In genomic region chr19:56030401-56030925, GRCm38 (mm10) we compare ENCODE assay signal across 13 mouse cellular contexts.
A peak's percentile ranks its signal among the peaks of the same experiment; 100 is the strongest.
DNase-seq lines count a peak whose midpoint lies in the region; ATAC-seq lines count a peak whose summit lies in the region.
"Had no signal": no experiment of that assay in that cellular context is flagged by ENCODE, and none has a peak within 500 bp of the region (broad histone marks: within the 10 kb centered on the region; RNA-seq: fewer than 3 reads in every experiment).

No protein-coding gene starts in this region.

- no peak overlapping the region for H3K9ac ChIP-seq in embryonic facial prominence, embryonic 15.5 days
- H3K9ac ChIP-seq in limb, embryonic 13.5 days, result no peak overlapping the region
- no peak overlapping the region for H3K9ac ChIP-seq in neural tube, embryonic 13.5 days
- no peak overlapping the region for H3K9ac ChIP-seq in intestine, embryonic 15.5 days
- H3K9ac ChIP-seq: liver, embryonic 13.5 days had no signal

- no peak for ATAC-seq in embryonic facial prominence, embryonic 15.5 days (ENCODE audit: insufficient number of reproducible peaks, low FRiP score, low TSS enrichment, low read depth)
- ATAC-seq in limb, embryonic 13.5 days (ENCODE audit: low FRiP score, low read depth), result no peak; the same call in 1 of the 2 replicates
- ATAC-seq in neural tube, embryonic 13.5 days (ENCODE audit: low read depth), result no peak; the same call in 1 of the 2 replicates
- no peak for ATAC-seq in intestine, embryonic 15.5 days

- no peak overlapping the region for H3K4me3 ChIP-seq in embryonic facial prominence, embryonic 15.5 days (replicated peaks)
- H3K4me3 ChIP-seq in limb, embryonic 13.5 days, result no peak overlapping the region
- H3K4me3 ChIP-seq in neural tube, embryonic 13.5 days, result no peak overlapping the region
- H3K4me3 ChIP-seq in intestine, embryonic 15.5 days (replicated peaks), result no peak overlapping the region
- H3K4me3 ChIP-seq: liver, embryonic 13.5 days had no signal

- no peaks in the 10 kb centered on the region for H3K27me3 ChIP-seq in embryonic facial prominence, embryonic 15.5 days
- no peaks in the 10 kb centered on the region for H3K27me3 ChIP-seq in limb, embryonic 13.5 days
- H3K27me3 ChIP-seq in neural tube, embryonic 13.5 days, result no peaks in the 10 kb centered on the region; the same call in 1 of the 2 replicates
- no peaks in the 10 kb centered on the region for H3K27me3 ChIP-seq in intestine, embryonic 15.5 days (replicated peaks)
- H3K27me3 ChIP-seq: liver, embryonic 13.5 days had no signal

- intact Hi-C loops in heart, postnatal 25 days (cut with DNase I), result no loop called here

- no peak overlapping the region for H3K4me2 ChIP-seq in embryonic facial prominence, embryonic 15.5 days (replicated peaks)
- no peak overlapping the region for H3K4me2 ChIP-seq in limb, embryonic 13.5 days (replicated peaks)
- H3K4me2 ChIP-seq in neural tube, embryonic 13.5 days, result no peak overlapping the region
- H3K4me2 ChIP-seq in intestine, embryonic 15.5 days (replicated peaks), result no peak overlapping the region
- H3K4me2 ChIP-seq: liver, embryonic 13.5 days had no signal

- H3K27ac ChIP-seq in embryonic facial prominence, embryonic 15.5 days (replicated peaks), result peak overlapping the region; percentile 61
- H3K27ac ChIP-seq in limb, embryonic 13.5 days, result peak overlapping the region; percentile 67; the same call in 1 of the 2 replicates
- H3K27ac ChIP-seq in neural tube, embryonic 13.5 days (replicated peaks), result peak overlapping the region; percentile 78; the same call in 1 of the 2 replicates
- H3K27ac ChIP-seq in intestine, embryonic 15.5 days, result no peak overlapping the region
- H3K27ac ChIP-seq: liver, embryonic 13.5 days had no signal

- 28% methylated on average over 4 of the region's 4 CpGs for WGBS in embryonic facial prominence, embryonic 15.5 days
- 49% methylated on average over 4 of the region's 4 CpGs for WGBS in limb, embryonic 13.5 days
- WGBS in neural tube, embryonic 13.5 days, result 59% methylated on average over 4 of the region's 4 CpGs
- WGBS in intestine, embryonic 15.5 days, result 67% methylated on average over 4 of the region's 4 CpGs

- H3K4me1 ChIP-seq in embryonic facial prominence, embryonic 15.5 days, result peaks cover 26% of the 10 kb centered on the region
- peaks cover 29% of the 10 kb centered on the region for H3K4me1 ChIP-seq in limb, embryonic 13.5 days
- peaks cover 22% of the 10 kb centered on the region for H3K4me1 ChIP-seq in neural tube, embryonic 13.5 days (replicated peaks)
- peaks cover 13% of the 10 kb centered on the region for H3K4me1 ChIP-seq in intestine, embryonic 15.5 days (replicated peaks)
- H3K4me1 ChIP-seq: liver, embryonic 13.5 days had no signal

- peak; percentile 75 for DNase-seq in heart, adult 11 months
- no peak for DNase-seq in heart, postnatal 25 days (ENCODE audit: low spot score)
- DNase-seq in liver, result no peak
- DNase-seq in testis, postnatal 14 days (ENCODE audit: low spot score), result no peak
- DNase-seq: adrenal gland, postnatal 10 days; cerebellum, postnatal 25 days; liver, embryonic 13.5 days; lung, postnatal 14 days; spleen, adult 18-20 months had no signal

- 0 out of 2 replicates have a peak, but pooled peaks cover 3% of the 10 kb centered on the region for H3K9me3 ChIP-seq in embryonic facial prominence, embryonic 15.5 days (replicated peaks)
- peaks cover 10% of the 10 kb centered on the region for H3K9me3 ChIP-seq in limb, embryonic 13.5 days
- H3K9me3 ChIP-seq in neural tube, embryonic 13.5 days, result peaks cover 17% of the 10 kb centered on the region
- H3K9me3 ChIP-seq in intestine, embryonic 15.5 days, result no peaks in the 10 kb centered on the region
- H3K9me3 ChIP-seq: liver, embryonic 13.5 days had no signal

- no peaks in the 10 kb centered on the region for H3K36me3 ChIP-seq in embryonic facial prominence, embryonic 15.5 days
- H3K36me3 ChIP-seq in limb, embryonic 13.5 days, result 0 out of 2 replicates have a peak, but pooled peaks cover 5% of the 10 kb centered on the region
- H3K36me3 ChIP-seq in neural tube, embryonic 13.5 days, result no peaks in the 10 kb centered on the region
- no peaks in the 10 kb centered on the region for H3K36me3 ChIP-seq in intestine, embryonic 15.5 days
- H3K36me3 ChIP-seq: liver, embryonic 13.5 days had no signal
